Mouse (Mus musculus) megakaryocyte, embryonic 14.5 days (primary cell): ENCODE data around the gene Cenph. TPM values are rescaled to one million over a fixed set of nuclear protein-coding genes. Genes with fewer than 3 reads are reported as not detected.
"Not testable (repeated sequence)": the region's sequence is repeated elsewhere in the genome, so short reads cannot be mapped to it uniquely, and the experiment has no call there.

ENCODE experiments used
- H3K27me3 ChIP-seq: replicated peaks from 2 replicates; pipeline ENCODE3; 2012; ENCODE audit warnings: inconsistent platforms
- H3K36me3 ChIP-seq: replicated peaks from 2 replicates; pipeline ENCODE3; 2012; ENCODE audit warnings: low read length, inconsistent platforms, mixed read lengths
- H3K4me1 ChIP-seq: 2 replicates; pipeline ENCODE4 v1.6.1; 2012; ENCODE audit warnings: inconsistent platforms
- H3K4me3 ChIP-seq: replicated peaks from 2 replicates; pipeline ENCODE3; 2012; ENCODE audit warnings: moderate library complexity, mild to moderate bottlenecking, inconsistent platforms
- H3K9me3 ChIP-seq: 2 replicates; pipeline ENCODE4 v1.6.1; 2012; ENCODE audit warnings: inconsistent platforms
- FLI1 ChIP-seq: IDR thresholded peaks from 2 replicates; pipeline ENCODE4 v1.6.1; 2012; ENCODE audit warnings: low read length, inconsistent platforms, mixed read lengths
- GATA1 ChIP-seq: IDR thresholded peaks from 3 replicates; pipeline ENCODE4 v1.6.1; 2012; ENCODE audit warnings: mixed read lengths, low read length, inconsistent platforms, borderline replicate concordance
- polyA plus RNA-seq: library from polyadenylated mRNA; stranded (reverse); fragments of >175 nt; gene quantifications from 2 replicates; pipeline ENCODE4 v1.2.3, GENCODE M21; 2012; ENCODE audit warnings: low replicate concordance; ENCODE audit not compliant: insufficient read depth

The Cenph gene
- polyA plus RNA-seq, 1 experiment: 9.2 TPM

- no peak for TF ChIP-seq GATA1
- no peak for TF ChIP-seq FLI1
- H3K9me3 ChIP-seq: no peaks in the 10 kb centered on the region
- peaks cover 35% of the 10 kb centered on the region for H3K4me1 ChIP-seq
- no peaks in the 10 kb centered on the region for H3K27me3 ChIP-seq
- peak overlapping the region; percentile 96 for H3K4me3 ChIP-seq
- H3K36me3 ChIP-seq: peaks cover 42% of the 10 kb centered on the region
Observed at GRCm38 (mm10) chr13:100730153-100730860, 45.4 kb downstream of the Cenph start.

GRCm38 (mm10) chr13:100728530-100728929 lies 47.2 kb downstream of the Cenph start:
- Histone ChIP-seq H3K4me3 (peak overlapping the region; percentile 96), H3K4me1 (peaks cover 53% of the 10 kb centered on the region), H3K36me3 (peaks cover 50% of the 10 kb centered on the region)
- H3K9me3 ChIP-seq, H3K27me3 ChIP-seq: not testable (repeated sequence)

- H3K36me3 ChIP-seq: peaks cover 54% of the 10 kb centered on the region
- peak overlapping the region; percentile 71 for H3K4me3 ChIP-seq
- H3K9me3 ChIP-seq: no peaks in the 10 kb centered on the region
- H3K27me3 ChIP-seq: no peaks in the 10 kb centered on the region
- peaks cover 53% of the 10 kb centered on the region for H3K4me1 ChIP-seq
- TF ChIP-seq FLI1 (no peak), GATA1 (no peak)
Observed at GRCm38 (mm10) chr13:100728086-100728485, 47.6 kb downstream of the Cenph start.

GRCm38 (mm10) chr13:100725194-100725593 lies 50.5 kb downstream of the Cenph start:
- peaks cover 75% of the 10 kb centered on the region for H3K4me1 ChIP-seq
- no peak overlapping the region for H3K4me3 ChIP-seq
- no peaks in the 10 kb centered on the region for H3K27me3 ChIP-seq
- TF ChIP-seq FLI1 (no peak), GATA1 (no peak)
- peaks cover 79% of the 10 kb centered on the region for H3K36me3 ChIP-seq
- H3K9me3 ChIP-seq: no peaks in the 10 kb centered on the region

GRCm38 (mm10) chr13:100724051-100724754 lies 51.5 kb downstream of the Cenph start:
- peaks cover 89% of the 10 kb centered on the region for H3K36me3 ChIP-seq
- no peaks in the 10 kb centered on the region for H3K9me3 ChIP-seq
- H3K4me3 ChIP-seq: no peak overlapping the region
- no peak for TF ChIP-seq GATA1
- TF ChIP-seq FLI1: no peak
- H3K27me3 ChIP-seq: no peaks in the 10 kb centered on the region
- H3K4me1 ChIP-seq: peaks cover 71% of the 10 kb centered on the region

GRCm38 (mm10) chr13:100721656-100722055 lies 54.0 kb downstream of the Cenph start:
- Histone ChIP-seq H3K4me1 (peaks cover 51% of the 10 kb centered on the region), H3K36me3 (peaks cover 91% of the 10 kb centered on the region), H3K27me3 (no peaks in the 10 kb centered on the region), H3K9me3 (no peaks in the 10 kb centered on the region), H3K4me3 (no peak overlapping the region)
- no peak for TF ChIP-seq FLI1
- TF ChIP-seq GATA1: no peak

- Histone ChIP-seq H3K27me3 (no peaks in the 10 kb centered on the region), H3K9me3 (no peaks in the 10 kb centered on the region), H3K4me3 (no peak overlapping the region), H3K36me3 (peaks cover 93% of the 10 kb centered on the region), H3K4me1 (peaks cover 29% of the 10 kb centered on the region)
- TF ChIP-seq GATA1 (no peak), FLI1 (no peak)
Observed at GRCm38 (mm10) chr13:100715467-100715866, 60.2 kb downstream of the Cenph start.

Other genes with a start within 250 kb of the Cenph start
- gene Ocln, start 223.2 kb downstream of the Cenph start, polyA plus RNA-seq: not detected in 2 replicates
- gene Marveld2, start 158.9 kb downstream of the Cenph start, polyA plus RNA-seq: 0.27 TPM in 1 of 2 replicates, not detected in the other
- 1.8 and 21.1 TPM in 2 replicates for gene Ak6, start 124.9 kb downstream of the Cenph start, polyA plus RNA-seq
- 13.2 and 17.2 TPM in 2 replicates for gene Rad17, start 124.8 kb downstream of the Cenph start, polyA plus RNA-seq
- 2.6 and 10.8 TPM in 2 replicates for gene Taf9, start 124.3 kb downstream of the Cenph start, polyA plus RNA-seq
- gene Ccdc125, start 106.2 kb downstream of the Cenph start, polyA plus RNA-seq: 0.47 TPM in 1 of 2 replicates, not detected in the other
- 15.0 and 19.6 TPM in 2 replicates for gene Cdk7, start 45.0 kb downstream of the Cenph start, polyA plus RNA-seq
- gene Mrps36, start 31.2 kb downstream of the Cenph start, polyA plus RNA-seq: 44.4 and 117 TPM in 2 replicates
- gene Ccnb1, start 10.7 kb upstream of the Cenph start, polyA plus RNA-seq: 3.9 TPM in 1 of 2 replicates, not detected in the other
- 2.0 and 2.3 TPM in 2 replicates for gene Slc30a5, start 57.5 kb upstream of the Cenph start, polyA plus RNA-seq